Mouse (Mus musculus) liver, adult 10 weeks (tissue): ENCODE data around the gene Bcap29. TPM values are rescaled to one million over a fixed set of nuclear protein-coding genes. Genes with fewer than 3 reads are reported as not detected.

Source experiments
- polyA plus RNA-seq: library from polyadenylated mRNA; stranded (reverse); fragments of 350-450 nt; fragmentation: Illumina TruSeq; extraction: RNeasy Lipid Tissue Mini Kit (QIAGEN cat#74804); gene quantifications from one replicate; pipeline ENCODE4 v1.2.3, GENCODE M21; 2014; ENCODE audit warnings: low read depth, low replicate concordance

Bcap29 gene
- 37.5 TPM for polyA plus RNA-seq

GRCm38 (mm10) chr12:31634343-31635239 is at the start of gene Bcap29:
Gene Bcap29, minus strand, starts transcription at chr12:31634658.

DNA sequence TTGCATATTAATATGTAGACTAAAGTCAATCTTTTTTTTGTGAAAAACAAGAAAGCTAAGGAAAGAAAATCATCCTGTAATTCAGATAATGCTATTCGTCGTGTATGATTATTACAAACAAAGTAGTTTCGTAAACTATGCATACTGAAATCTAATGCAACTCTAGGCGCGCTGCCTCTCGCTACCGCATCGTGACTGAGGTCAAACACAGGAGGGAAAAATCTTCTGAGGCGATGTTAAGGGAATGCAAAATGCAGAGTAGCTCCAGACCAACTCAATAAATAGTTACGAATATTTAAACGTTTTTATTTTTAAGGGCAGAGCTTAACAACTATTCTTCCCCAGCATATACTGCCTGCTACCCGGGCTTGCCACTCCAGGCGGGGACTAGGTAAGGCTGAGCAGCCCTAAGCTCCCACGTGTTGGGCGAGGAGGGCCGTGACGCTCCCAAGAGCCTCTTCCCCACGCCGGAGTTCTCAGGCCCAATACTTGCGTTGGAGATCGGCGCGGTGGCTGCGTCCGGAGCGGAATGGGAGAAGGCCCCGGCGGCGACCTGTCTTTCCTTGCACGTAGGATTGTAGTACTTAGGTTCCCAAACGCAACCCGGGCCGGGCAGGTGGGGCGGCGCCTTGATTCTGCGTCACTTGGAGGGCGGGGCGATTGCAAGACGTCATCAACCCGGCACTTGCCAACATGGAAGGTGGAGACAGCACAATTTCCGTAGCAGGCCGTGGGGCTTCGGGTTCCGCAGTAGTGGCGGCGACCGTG is 19.9 kb upstream of the Bcap29 start, which contains the start of the genes Dus4l and Cog5:
Dus4l (minus strand) TSS at position 630 of the 768 bp plus-strand sequence.
Cog5 (plus strand) TSS at position 673 of the 768 bp plus-strand sequence.

Other genes with a start within 250 kb of the Bcap29 start
- 0.24 TPM for gene Slc26a3, start 243.8 kb downstream of the Bcap29 start, polyA plus RNA-seq
- 10.3 TPM for gene Cbll1, start 135.0 kb downstream of the Bcap29 start, polyA plus RNA-seq
- 2.1 TPM for gene Slc26a4, start 74.7 kb downstream of the Bcap29 start, polyA plus RNA-seq
- gene Dus4l, start 20.2 kb upstream of the Bcap29 start, polyA plus RNA-seq, result 11.3 TPM
- 33.3 TPM for gene Cog5, start 20.2 kb upstream of the Bcap29 start, polyA plus RNA-seq
- not detected for gene Gpr22, start 79.3 kb upstream of the Bcap29 start, polyA plus RNA-seq